Mouse (Mus musculus): ENCODE data around the gene C2cd3.
A peak's percentile ranks its signal among the peaks of the same experiment; 100 is the strongest.

C2cd3 gene

GRCm38 (mm10) chr7:100402715-100403114 lies 30.7 kb downstream of the C2cd3 start:
- DNase-seq (ENCODE audit: low spot score), result no peak

GRCm38 (mm10) chr7:100407677-100408076 lies 35.6 kb downstream of the C2cd3 start:
- DNase-seq (ENCODE audit: low spot score), result no peak

GRCm38 (mm10) chr7:100408684-100409083 lies 36.7 kb downstream of the C2cd3 start:
- DNase-seq (ENCODE audit: low spot score), result no peak

- no peak for DNase-seq (ENCODE audit: low spot score)
Observed at GRCm38 (mm10) chr7:100425795-100426194, 53.8 kb downstream of the C2cd3 start.

GRCm38 (mm10) chr7:100429102-100429501 lies 57.1 kb downstream of the C2cd3 start:
- DNase-seq (ENCODE audit: low spot score), result peak; percentile 46

- no peak for DNase-seq (ENCODE audit: low spot score)
Observed at GRCm38 (mm10) chr7:100429911-100430310, 57.9 kb downstream of the C2cd3 start.

GRCm38 (mm10) chr7:100431103-100431502 lies 59.1 kb downstream of the C2cd3 start:
- no peak for DNase-seq (ENCODE audit: low spot score)

GRCm38 (mm10) chr7:100433295-100433694 lies 61.3 kb downstream of the C2cd3 start:
- no peak for DNase-seq (ENCODE audit: low spot score)

GRCm38 (mm10) chr7:100443728-100444127 lies 71.7 kb downstream of the C2cd3 start:
- no peak for DNase-seq (ENCODE audit: low spot score)

- DNase-seq (ENCODE audit: low spot score), result no peak
Observed at GRCm38 (mm10) chr7:100446271-100446670, 74.2 kb downstream of the C2cd3 start.

GRCm38 (mm10) chr7:100448530-100448929 lies 76.5 kb downstream of the C2cd3 start:
- DNase-seq (ENCODE audit: low spot score), result no peak

- DNase-seq (ENCODE audit: low spot score), result no peak
Observed at GRCm38 (mm10) chr7:100448985-100449384, 77.0 kb downstream of the C2cd3 start.

- DNase-seq (ENCODE audit: low spot score), result no peak
Observed at GRCm38 (mm10) chr7:100458153-100458552, 86.1 kb downstream of the C2cd3 start.

GRCm38 (mm10) chr7:100459862-100460261 lies 87.8 kb downstream of the C2cd3 start:
- no peak for DNase-seq (ENCODE audit: low spot score)

GRCm38 (mm10) chr7:100461621-100462151 lies 89.7 kb downstream of the C2cd3 start:
- DNase-seq (ENCODE audit: low spot score), result no peak

- no peak for DNase-seq (ENCODE audit: low spot score)
Observed at GRCm38 (mm10) chr7:100463194-100463593, 91.2 kb downstream of the C2cd3 start.

- no peak for DNase-seq (ENCODE audit: low spot score)
Observed at GRCm38 (mm10) chr7:100463757-100464156, 91.7 kb downstream of the C2cd3 start.

- DNase-seq (ENCODE audit: low spot score), result no peak
Observed at GRCm38 (mm10) chr7:100464248-100464647, 92.2 kb downstream of the C2cd3 start.

GRCm38 (mm10) chr7:100465248-100465647 lies 93.2 kb downstream of the C2cd3 start:
- DNase-seq (ENCODE audit: low spot score), result no peak

- DNase-seq (ENCODE audit: low spot score), result peak; percentile 84
Observed at GRCm38 (mm10) chr7:100465656-100466309, 93.8 kb downstream of the C2cd3 start.

- DNase-seq (ENCODE audit: low spot score), result no peak
Observed at GRCm38 (mm10) chr7:100466781-100467510, 94.9 kb downstream of the C2cd3 start.

GRCm38 (mm10) chr7:100468761-100469160 lies 96.7 kb downstream of the C2cd3 start:
- DNase-seq (ENCODE audit: low spot score), result no peak

- DNase-seq (ENCODE audit: low spot score), result no peak
Observed at GRCm38 (mm10) chr7:100469502-100469901, 97.5 kb downstream of the C2cd3 start.
